In the genomic region with DNA sequence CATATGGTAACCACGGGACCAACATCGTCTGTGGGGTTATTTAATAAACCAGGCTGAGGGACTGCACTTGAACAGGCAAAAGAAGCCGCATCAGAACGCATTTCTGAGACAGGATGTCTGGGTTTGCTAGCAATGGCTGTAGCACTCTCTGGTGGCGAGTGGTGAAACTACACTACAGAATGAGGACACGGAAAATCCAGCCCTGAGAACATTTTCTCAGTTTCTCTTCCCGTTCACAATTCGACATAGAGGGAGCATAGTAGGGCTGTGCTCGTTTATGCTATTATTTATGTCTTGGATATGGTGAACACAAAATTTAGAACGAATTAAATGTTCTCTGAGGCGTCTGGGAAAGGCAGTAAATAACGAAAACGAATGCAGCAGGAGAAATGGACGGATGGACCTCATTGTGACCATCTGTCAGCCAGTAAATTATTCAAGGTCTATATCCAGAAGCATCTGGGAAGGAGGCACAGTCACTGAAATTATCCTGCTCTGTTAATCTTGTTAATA, we compare ENCODE assay signal across 8 mouse cellular contexts. TPM values are rescaled to one million over a fixed set of nuclear protein-coding genes. Genes with fewer than 3 reads are reported as not detected.
A peak's percentile ranks its signal among the peaks of the same experiment; 100 is the strongest.
DNase-seq lines count a peak whose midpoint lies in the region; ATAC-seq and TF ChIP-seq lines count a peak whose summit lies in the region.

No protein-coding gene starts in this region.

- WGBS in embryonic facial prominence, embryonic 13.5 days, result 19% methylated on average over 14 of the region's 14 CpGs
- 22% methylated on average over 14 of the region's 14 CpGs for WGBS in heart, embryonic 10.5 days
- 19% methylated on average over 14 of the region's 14 CpGs for WGBS in kidney, embryonic 14.5 days
- WGBS in limb, embryonic 14.5 days, result 12% methylated on average over 14 of the region's 14 CpGs
- 5% methylated on average over 14 of the region's 14 CpGs for whole genome bisulfite sequencing in midbrain, embryonic 15.5 days
- 20% methylated on average over 14 of the region's 14 CpGs for WGBS in stomach, embryonic 14.5 days

- peak; percentile 67 for DNase-seq in CD4-positive, CD25-positive, alpha-beta regulatory T cell, adult 2 months (ENCODE audit: low read depth, low spot score)
- DNase-seq in adrenal gland, postnatal 36 days, result peak; percentile 70 to 73
- DNase-seq in heart, embryonic 10.5 days (ENCODE audit: low spot score), result peak; percentile 84
- DNase-seq in limb, embryonic 14.5 days (ENCODE audit: low spot score), result peak; percentile 88

- H3K9ac ChIP-seq in embryonic facial prominence, embryonic 13.5 days, result no peak overlapping the region
- no peak overlapping the region for H3K9ac ChIP-seq in kidney, embryonic 14.5 days (ENCODE audit: low read depth, low read length)
- H3K9ac ChIP-seq in limb, embryonic 14.5 days (ENCODE audit: low read depth, low read length, severe bottlenecking), result 0 out of 2 replicates have a peak overlapping the region, but pooled peaks have one; percentile 6
- H3K9ac ChIP-seq in midbrain, embryonic 15.5 days, result peak overlapping the region; percentile 37; the same call in 1 of the 2 replicates
- no peak overlapping the region for H3K9ac ChIP-seq in stomach, embryonic 14.5 days (replicated peaks; ENCODE audit: low read depth, low read length)

- H3K4me2 ChIP-seq in embryonic facial prominence, embryonic 13.5 days, result peak overlapping the region; percentile 26
- no peak overlapping the region; the same call in 1 of the 2 replicates for H3K4me2 ChIP-seq in kidney, embryonic 14.5 days (replicated peaks; ENCODE audit: low read depth, low read length)
- peak overlapping the region; percentile 41 for H3K4me2 ChIP-seq in limb, embryonic 14.5 days (replicated peaks; ENCODE audit: low read depth, low read length, severe bottlenecking)
- H3K4me2 ChIP-seq in midbrain, embryonic 15.5 days, result peak overlapping the region; percentile 38
- H3K4me2 ChIP-seq in stomach, embryonic 14.5 days (replicated peaks; ENCODE audit: low read depth, low read length), result no peak overlapping the region

- H3K27ac ChIP-seq in embryonic facial prominence, embryonic 13.5 days, result no peak overlapping the region
- no peak overlapping the region for H3K27ac ChIP-seq in heart, embryonic 10.5 days
- H3K27ac ChIP-seq in kidney, embryonic 14.5 days (ENCODE audit: low read depth, low read length), result no peak overlapping the region
- H3K27ac ChIP-seq in limb, embryonic 14.5 days (replicated peaks; ENCODE audit: low read depth, low read length), result no peak overlapping the region
- H3K27ac ChIP-seq in midbrain, embryonic 15.5 days, result peak overlapping the region; percentile 32; the same call in 1 of the 2 replicates
- H3K27ac ChIP-seq in stomach, embryonic 14.5 days (ENCODE audit: low read length), result no peak overlapping the region

- H3K4me1 ChIP-seq in embryonic facial prominence, embryonic 13.5 days, result no peaks in the 10 kb centered on the region
- H3K4me1 ChIP-seq in heart, embryonic 10.5 days, result no peaks in the 10 kb centered on the region
- H3K4me1 ChIP-seq in kidney, embryonic 14.5 days (ENCODE audit: control insufficient read depth, insufficient read depth, low read length), result no peaks in the 10 kb centered on the region
- H3K4me1 ChIP-seq in limb, embryonic 14.5 days (ENCODE audit: control insufficient read depth, insufficient read depth, low read length), result peaks cover 5% of the 10 kb centered on the region; the same call in 1 of the 2 replicates
- H3K4me1 ChIP-seq in midbrain, embryonic 15.5 days, result peaks cover 5% of the 10 kb centered on the region; the same call in 1 of the 2 replicates
- H3K4me1 ChIP-seq in stomach, embryonic 14.5 days (ENCODE audit: control insufficient read depth, insufficient read depth, low read length), result peaks cover 3% of the 10 kb centered on the region; the same call in 1 of the 2 replicates

- H3K27me3 ChIP-seq in embryonic facial prominence, embryonic 13.5 days, result no peaks in the 10 kb centered on the region
- no peaks in the 10 kb centered on the region for H3K27me3 ChIP-seq in heart, embryonic 10.5 days (ENCODE audit: insufficient read depth, poor library complexity, severe bottlenecking)
- no peaks in the 10 kb centered on the region for H3K27me3 ChIP-seq in kidney, embryonic 14.5 days (ENCODE audit: control insufficient read depth, insufficient read depth, low read length)
- H3K27me3 ChIP-seq in limb, embryonic 14.5 days (ENCODE audit: control insufficient read depth, insufficient read depth, low read length), result no peaks in the 10 kb centered on the region
- no peaks in the 10 kb centered on the region for H3K27me3 ChIP-seq in midbrain, embryonic 15.5 days (replicated peaks)
- H3K27me3 ChIP-seq in stomach, embryonic 14.5 days (ENCODE audit: control insufficient read depth, insufficient read depth, low read length), result no peaks in the 10 kb centered on the region

- TF ChIP-seq POLR2A in limb, embryonic 14.5 days (IDR thresholded peaks at IDR 0.05; ENCODE audit: borderline replicate concordance, extremely low read depth, insufficient read depth, insufficient read length), result no peak

- ATAC-seq in embryonic facial prominence, embryonic 13.5 days (ENCODE audit: insufficient number of reproducible peaks, insufficient read depth, low FRiP score, low TSS enrichment, low read depth), result no peak
- ATAC-seq in kidney, embryonic 14.5 days (ENCODE audit: low FRiP score, low TSS enrichment), result 0 out of 2 replicates have a peak, but pooled peaks have one; percentile 69
- peak; percentile 38; the same call in 1 of the 2 replicates for ATAC-seq in limb, embryonic 14.5 days (ENCODE audit: low FRiP score, low read depth)
- peak; percentile 87 for ATAC-seq in midbrain, embryonic 15.5 days (replicated peaks)
- 0 out of 2 replicates have a peak, but pooled peaks have one; percentile 33 for ATAC-seq in stomach, embryonic 14.5 days (ENCODE audit: insufficient number of reproducible peaks, insufficient read depth, low FRiP score, low read depth)

- peaks cover 18% of the 10 kb centered on the region for H3K36me3 ChIP-seq in embryonic facial prominence, embryonic 13.5 days
- H3K36me3 ChIP-seq in heart, embryonic 10.5 days, result peaks cover 23% of the 10 kb centered on the region; the same call in 1 of the 2 replicates
- peaks cover 27% of the 10 kb centered on the region for H3K36me3 ChIP-seq in kidney, embryonic 14.5 days (ENCODE audit: control insufficient read depth, insufficient read depth, low read length)
- H3K36me3 ChIP-seq in limb, embryonic 14.5 days (ENCODE audit: control insufficient read depth, insufficient read depth, low read length), result no peaks in the 10 kb centered on the region; the same call in 1 of the 2 replicates
- no peaks in the 10 kb centered on the region for H3K36me3 ChIP-seq in midbrain, embryonic 15.5 days (replicated peaks)
- peaks cover 3% of the 10 kb centered on the region; the same call in 1 of the 2 replicates for H3K36me3 ChIP-seq in stomach, embryonic 14.5 days (ENCODE audit: control insufficient read depth, insufficient read depth, low read length)

- H3K4me3 ChIP-seq in embryonic facial prominence, embryonic 13.5 days, result no peak overlapping the region
- 0 out of 2 replicates have a peak overlapping the region, but pooled peaks have one; percentile 1 for H3K4me3 ChIP-seq in heart, embryonic 10.5 days
- no peak overlapping the region for H3K4me3 ChIP-seq in kidney, embryonic 14.5 days (ENCODE audit: low read length)
- H3K4me3 ChIP-seq in limb, embryonic 14.5 days (replicated peaks; ENCODE audit: low read length), result peak overlapping the region; percentile 21
- peak overlapping the region; percentile 17; the same call in 1 of the 2 replicates for H3K4me3 ChIP-seq in midbrain, embryonic 15.5 days
- no peak overlapping the region for H3K4me3 ChIP-seq in stomach, embryonic 14.5 days (ENCODE audit: low read depth, low read length)

- H3K9me3 ChIP-seq in embryonic facial prominence, embryonic 13.5 days, result no peaks in the 10 kb centered on the region
- H3K9me3 ChIP-seq in heart, embryonic 10.5 days, result no peaks in the 10 kb centered on the region
- no peaks in the 10 kb centered on the region for H3K9me3 ChIP-seq in kidney, embryonic 14.5 days (ENCODE audit: control insufficient read depth, low read length)
- H3K9me3 ChIP-seq in limb, embryonic 14.5 days (ENCODE audit: control insufficient read depth, low read length), result no peaks in the 10 kb centered on the region
- H3K9me3 ChIP-seq in midbrain, embryonic 15.5 days, result no peaks in the 10 kb centered on the region
- no peaks in the 10 kb centered on the region for H3K9me3 ChIP-seq in stomach, embryonic 14.5 days (ENCODE audit: control insufficient read depth, low read depth, low read length)

RNA-seq across cellular contexts. Expression of gene Cer1, which starts 48.8 kb away (rescaled TPM):
- total RNA-seq in adrenal gland, postnatal 36 days (2021), result not detected
- polyA plus RNA-seq in embryonic facial prominence, embryonic 13.5 days (2015; fragmentation: Nextera tagmentation; extraction: Ambion mirVana), result 0.27 TPM in 1 of 2 replicates, not detected in the other
- not detected in 2 replicates for polyA plus RNA-seq in heart, embryonic 10.5 days (2016; fragmentation: Nextera tagmentation; extraction: Ambion mirVana)
- polyA plus RNA-seq in kidney, embryonic 14.5 days (2014; fragmentation: Nextera tagmentation; extraction: Ambion mirVana), result not detected in 2 replicates
- 0.69 and 0.70 TPM in 2 replicates for polyA plus RNA-seq in limb, embryonic 14.5 days (2012; rRNA removed)
- polyA plus RNA-seq in limb, embryonic 14.5 days (2014; fragmentation: Nextera tagmentation; extraction: Ambion mirVana), result 0.55 and 0.80 TPM in 2 replicates
- not detected in 2 replicates for polyA plus RNA-seq in midbrain, embryonic 15.5 days (2015; fragmentation: Nextera tagmentation; extraction: Ambion mirVana)
- 0.20 TPM in 1 of 2 replicates, not detected in the other for polyA plus RNA-seq in stomach, embryonic 14.5 days (2014; fragmentation: Nextera tagmentation; extraction: Ambion mirVana)

Comparison
In these comparisons a context has a peak if more than half of its experiments do, and no peak if none do; other contexts are left out.
1. H3K4me2 ChIP-seq: peak in embryonic facial prominence, embryonic 13.5 days (single experiment), limb, embryonic 14.5 days (single experiment) and midbrain, embryonic 15.5 days (single experiment); none in kidney, embryonic 14.5 days (single experiment) and stomach, embryonic 14.5 days (single experiment).
2. H3K4me3 ChIP-seq: peak in heart, embryonic 10.5 days (single experiment), limb, embryonic 14.5 days (single experiment) and midbrain, embryonic 15.5 days (single experiment); none in embryonic facial prominence, embryonic 13.5 days (single experiment), kidney, embryonic 14.5 days (single experiment) and stomach, embryonic 14.5 days (single experiment).
3. H3K9ac ChIP-seq: peak in limb, embryonic 14.5 days (single experiment) and midbrain, embryonic 15.5 days (single experiment); none in embryonic facial prominence, embryonic 13.5 days (single experiment), kidney, embryonic 14.5 days (single experiment) and stomach, embryonic 14.5 days (single experiment).
4. Peak in every context shown above with its lines, with median percentiles within 50 percentile points of each other: DNase-seq.